Mouse (Mus musculus): ENCODE measurements around the gene Rbpj. TPM values are rescaled to one million over a fixed set of nuclear protein-coding genes. Genes with fewer than 3 reads are reported as not detected.

Rbpj gene
- polyA plus RNA-seq, 1 experiment from 2014 or later = 12.3 TPM

DNA sequence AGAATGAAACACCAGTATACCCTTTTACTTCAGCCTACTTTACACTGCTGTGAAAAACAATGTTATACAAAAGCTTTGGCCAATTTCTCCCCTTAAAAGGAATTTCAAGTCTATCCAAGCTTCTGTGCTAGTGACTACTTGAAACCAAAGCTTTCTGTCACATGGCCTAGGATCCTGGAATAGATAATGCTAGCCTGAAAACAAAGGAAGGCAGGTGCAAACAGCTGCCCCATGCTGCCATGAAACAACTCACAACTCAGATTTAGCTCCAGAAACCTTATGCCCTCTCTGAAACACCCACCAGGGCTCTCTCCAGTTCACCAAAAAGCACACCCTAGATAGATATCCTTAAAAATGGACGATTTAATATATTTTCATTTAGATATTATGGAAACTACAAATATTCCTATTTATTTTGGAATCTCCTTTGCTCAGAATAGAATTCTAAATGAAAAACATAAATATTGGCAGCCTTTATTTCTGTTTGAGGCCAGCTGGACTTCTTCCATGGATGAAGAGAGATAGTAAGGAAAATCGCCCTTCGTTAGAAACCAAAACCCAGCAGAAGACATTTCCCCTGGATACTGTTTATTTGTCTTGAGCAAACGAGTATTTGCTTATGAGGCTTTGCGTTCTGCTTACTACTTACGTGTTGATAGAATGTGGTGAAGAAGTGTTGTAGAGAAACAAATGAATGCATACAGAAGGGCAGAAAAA is 91.8 kb downstream of the Rbpj start:
- Histone ChIP-seq H3K27me3 (ENCODE audit: control insufficient read depth, insufficient read depth, low read length) (no peaks in the 10 kb centered on the region), H3K4me3 (ENCODE audit: low read depth, low read length) (no peak overlapping the region), H3K9ac (ENCODE audit: low read length) (no peak overlapping the region), H3K4me1 (replicated peaks; ENCODE audit: control insufficient read depth, insufficient read depth) (no peaks in the 10 kb centered on the region), H3K9me3 (ENCODE audit: control insufficient read depth, low read length) (no peaks in the 10 kb centered on the region), H3K27ac (replicated peaks) (no peak overlapping the region), H3K36me3 (ENCODE audit: control insufficient read depth, insufficient read depth, low read length) (no peaks in the 10 kb centered on the region), H3K4me2 (replicated peaks; ENCODE audit: low read depth) (no peak overlapping the region)
- 57% methylated on average over 6 of the region's 6 CpGs for WGBS
- TF ChIP-seq EP300 (optimal IDR thresholded peaks at IDR 0.05) = no peak
- no peak for TF ChIP-seq CTCF (IDR thresholded peaks at IDR 0.05; ENCODE audit: low read depth)
- ATAC-seq (ENCODE audit: low FRiP score, low TSS enrichment) (no peak), DNase-seq (ENCODE audit: low spot score) (no peak)

DNA sequence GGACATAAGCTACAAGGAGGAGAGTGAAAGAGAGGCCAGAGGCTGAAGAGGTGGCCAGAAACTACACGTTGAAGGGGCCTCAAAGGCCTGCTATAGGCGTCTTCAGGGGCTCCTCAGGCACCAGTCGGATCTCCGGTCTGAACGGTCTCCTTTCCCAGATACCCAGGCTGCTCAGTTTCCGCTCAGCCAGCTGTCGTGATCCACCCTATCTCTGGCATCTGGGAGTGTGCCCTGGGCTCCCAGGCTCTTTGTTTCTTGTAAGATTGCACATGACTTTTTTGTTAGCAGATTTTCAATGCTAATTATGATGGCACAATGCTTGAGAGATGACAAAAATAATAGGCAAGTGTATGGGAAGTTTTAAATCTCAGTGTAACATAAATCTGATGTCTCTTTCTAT is 95.2 kb downstream of the Rbpj start:
- 76% methylated on average over 7 of the region's 7 CpGs for WGBS

DNA sequence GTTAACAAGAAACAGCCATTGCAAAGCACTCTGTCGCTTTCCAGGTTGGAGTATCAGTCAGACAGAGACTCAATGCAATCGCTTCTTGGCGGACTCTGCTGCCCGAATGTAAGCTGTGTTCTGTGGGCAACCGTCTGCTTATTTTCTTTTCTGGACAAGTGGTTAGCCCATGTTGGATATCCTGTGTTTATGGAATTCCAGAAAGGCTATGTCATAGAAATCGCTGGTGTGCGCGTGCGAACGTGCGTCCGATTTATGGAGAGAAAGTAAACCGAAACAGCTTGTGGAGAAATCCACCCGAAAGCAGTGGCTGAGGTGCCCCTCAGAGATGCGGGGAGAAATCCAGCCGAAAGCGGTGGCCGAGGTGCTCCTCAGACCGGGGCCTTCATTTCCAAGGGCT is 98.4 kb downstream of the Rbpj start:
- no peak overlapping the region for H3K9ac ChIP-seq (ENCODE audit: low read length)
- H3K4me1 ChIP-seq (replicated peaks; ENCODE audit: control insufficient read depth, insufficient read depth) = no peaks in the 10 kb centered on the region
- 64% methylated on average over 19 of the region's 19 CpGs for WGBS
- H3K9me3 ChIP-seq (ENCODE audit: control insufficient read depth, low read length) = no peaks in the 10 kb centered on the region
- no peaks in the 10 kb centered on the region for H3K27me3 ChIP-seq (ENCODE audit: control insufficient read depth, insufficient read depth, low read length)
- H3K4me2 ChIP-seq (replicated peaks; ENCODE audit: low read depth) = peak overlapping the region; percentile 21; the same call in 1 of the 2 replicates
- H3K4me3 ChIP-seq (ENCODE audit: low read depth, low read length) = 0 out of 2 replicates have a peak overlapping the region, but pooled peaks have one; percentile 0
- DNase-seq (ENCODE audit: low spot score) (no peak), ATAC-seq (ENCODE audit: low FRiP score, low TSS enrichment) (no peak)
- H3K27ac ChIP-seq (replicated peaks) = no peak overlapping the region
- H3K36me3 ChIP-seq (ENCODE audit: control insufficient read depth, insufficient read depth, low read length) = no peaks in the 10 kb centered on the region
- TF ChIP-seq CTCF (IDR thresholded peaks at IDR 0.05; ENCODE audit: low read depth) (no peak), EP300 (optimal IDR thresholded peaks at IDR 0.05) (no peak)

More for the DNA sequence above, 95.2 kb downstream of the Rbpj start:
- H3K4me3 ChIP-seq (ENCODE audit: low read depth, low read length) = no peak overlapping the region
- no peaks in the 10 kb centered on the region for H3K4me1 ChIP-seq (replicated peaks; ENCODE audit: control insufficient read depth, insufficient read depth)
- H3K9ac ChIP-seq (ENCODE audit: low read length) = no peak overlapping the region
- no peak overlapping the region for H3K27ac ChIP-seq (replicated peaks)
- DNase-seq (ENCODE audit: low spot score) (no peak), ATAC-seq (ENCODE audit: low FRiP score, low TSS enrichment) (no peak)
- TF ChIP-seq EP300 (optimal IDR thresholded peaks at IDR 0.05) (no peak), CTCF (IDR thresholded peaks at IDR 0.05; ENCODE audit: low read depth) (no peak)
- no peaks in the 10 kb centered on the region for H3K9me3 ChIP-seq (ENCODE audit: control insufficient read depth, low read length)
- H3K36me3 ChIP-seq (ENCODE audit: control insufficient read depth, insufficient read depth, low read length) = no peaks in the 10 kb centered on the region
- no peaks in the 10 kb centered on the region for H3K27me3 ChIP-seq (ENCODE audit: control insufficient read depth, insufficient read depth, low read length)
- H3K4me2 ChIP-seq (replicated peaks; ENCODE audit: low read depth) = no peak overlapping the region

DNA sequence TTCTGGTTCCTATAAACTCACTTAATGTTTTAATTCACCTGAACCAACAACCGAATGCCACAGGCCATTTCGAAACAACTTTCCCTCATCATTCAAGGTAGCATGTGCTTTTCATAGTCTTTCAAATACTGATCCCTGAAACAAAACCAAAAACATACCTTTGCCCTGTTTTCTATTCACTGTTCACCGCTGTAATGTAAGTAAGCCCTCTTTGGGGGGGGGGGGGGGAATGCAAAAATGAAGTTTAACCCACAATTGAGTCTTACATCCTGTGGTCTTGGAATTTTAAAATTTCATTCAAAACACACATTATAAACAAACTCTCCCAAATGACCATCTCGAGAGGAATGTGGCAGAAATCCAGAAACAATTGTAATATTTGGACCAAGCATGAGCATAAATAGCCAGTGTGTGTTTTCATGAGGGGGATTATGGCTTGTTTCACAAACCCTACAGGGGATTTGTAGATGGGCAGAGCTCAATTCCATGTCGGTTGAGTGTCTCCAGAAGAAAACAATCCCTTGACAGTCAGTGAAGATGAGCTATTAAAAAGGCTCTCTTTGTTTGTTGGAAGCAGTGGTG is 99.4 kb downstream of the Rbpj start:
- Histone ChIP-seq H3K4me1 (replicated peaks; ENCODE audit: control insufficient read depth, insufficient read depth) (no peaks in the 10 kb centered on the region), H3K36me3 (ENCODE audit: control insufficient read depth, insufficient read depth, low read length) (no peaks in the 10 kb centered on the region), H3K9ac (ENCODE audit: low read length) (no peak overlapping the region), H3K9me3 (ENCODE audit: control insufficient read depth, low read length) (no peaks in the 10 kb centered on the region), H3K27ac (replicated peaks) (no peak overlapping the region), H3K4me3 (ENCODE audit: low read depth, low read length) (no peak overlapping the region), H3K27me3 (ENCODE audit: control insufficient read depth, insufficient read depth, low read length) (no peaks in the 10 kb centered on the region), H3K4me2 (replicated peaks; ENCODE audit: low read depth) (no peak overlapping the region)
- WGBS = 40% methylated on average over 5 of the region's 5 CpGs
- ATAC-seq (ENCODE audit: low FRiP score, low TSS enrichment) (no peak), DNase-seq (ENCODE audit: low spot score) (no peak)
- TF ChIP-seq CTCF (IDR thresholded peaks at IDR 0.05; ENCODE audit: low read depth) = no peak
- no peak for TF ChIP-seq EP300 (optimal IDR thresholded peaks at IDR 0.05)

DNA sequence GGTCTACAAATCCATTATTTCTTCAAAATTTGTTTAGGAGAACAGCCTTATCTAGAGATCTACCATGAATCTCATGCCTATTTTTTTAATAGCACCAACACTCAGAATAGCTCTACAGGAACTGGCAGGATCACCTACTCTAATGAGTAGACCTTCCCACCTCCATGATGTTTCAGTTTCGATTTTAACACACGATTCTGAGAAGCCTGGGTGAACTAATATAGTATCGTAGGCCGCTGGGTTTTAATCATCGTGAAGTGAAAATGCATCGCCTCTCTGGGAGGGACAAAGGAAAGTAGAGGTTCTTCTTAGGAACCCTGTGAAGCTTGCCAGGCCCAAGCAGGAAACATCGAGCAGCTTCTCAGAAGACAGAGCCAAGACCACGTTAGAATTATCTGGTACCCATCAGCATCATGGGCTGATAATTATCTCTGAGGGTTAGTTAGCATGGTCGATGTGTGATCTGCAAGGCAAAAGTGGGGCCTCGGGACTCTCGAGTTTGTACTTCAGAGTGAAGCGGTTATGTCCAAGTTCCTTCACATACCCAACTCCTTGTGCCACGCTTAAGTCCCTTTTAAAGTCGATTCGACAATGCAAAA is 100.6 kb downstream of the Rbpj start:
- TF ChIP-seq EP300 (optimal IDR thresholded peaks at IDR 0.05) (no peak), CTCF (IDR thresholded peaks at IDR 0.05; ENCODE audit: low read depth) (no peak)
- Histone ChIP-seq H3K27me3 (ENCODE audit: control insufficient read depth, insufficient read depth, low read length) (no peaks in the 10 kb centered on the region), H3K27ac (replicated peaks) (no peak overlapping the region), H3K4me2 (replicated peaks; ENCODE audit: low read depth) (no peak overlapping the region), H3K9ac (ENCODE audit: low read length) (no peak overlapping the region), H3K4me3 (ENCODE audit: low read depth, low read length) (no peak overlapping the region), H3K9me3 (ENCODE audit: control insufficient read depth, low read length) (no peaks in the 10 kb centered on the region), H3K36me3 (ENCODE audit: control insufficient read depth, insufficient read depth, low read length) (no peaks in the 10 kb centered on the region), H3K4me1 (replicated peaks; ENCODE audit: control insufficient read depth, insufficient read depth) (no peaks in the 10 kb centered on the region)
- no peak for DNase-seq (ENCODE audit: low spot score)
- 89% methylated on average over 15 of the region's 15 CpGs for WGBS
- no peak for ATAC-seq (ENCODE audit: low FRiP score, low TSS enrichment)

DNA sequence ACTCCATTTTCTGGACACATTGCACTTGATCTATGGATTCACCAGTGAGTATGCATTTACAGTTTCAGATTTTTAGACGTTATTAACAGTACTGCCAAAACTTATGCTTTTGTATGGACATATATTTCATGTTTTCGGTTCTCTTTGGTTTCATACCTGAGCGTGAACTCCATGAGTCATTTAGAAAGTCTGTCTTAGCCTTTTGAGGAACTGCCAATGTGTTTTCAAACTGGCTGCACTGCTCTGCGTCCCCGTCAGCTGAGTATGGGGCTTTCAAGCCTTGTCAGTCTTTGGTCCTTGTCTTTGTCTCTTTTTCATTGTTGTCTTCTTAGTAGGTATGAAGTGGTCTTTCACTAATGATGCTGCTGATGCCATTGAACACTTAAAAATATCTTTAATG is 106.5 kb downstream of the Rbpj start:
- no peak overlapping the region for H3K27ac ChIP-seq (replicated peaks)
- no peak overlapping the region for H3K9ac ChIP-seq (ENCODE audit: low read length)
- no peaks in the 10 kb centered on the region for H3K4me1 ChIP-seq (replicated peaks; ENCODE audit: control insufficient read depth, insufficient read depth)
- no peak for DNase-seq (ENCODE audit: low spot score)
- H3K9me3 ChIP-seq (ENCODE audit: control insufficient read depth, low read length) = no peaks in the 10 kb centered on the region
- H3K4me3 ChIP-seq (ENCODE audit: low read depth, low read length) = no peak overlapping the region
- no peak for TF ChIP-seq EP300 (optimal IDR thresholded peaks at IDR 0.05)
- TF ChIP-seq CTCF (IDR thresholded peaks at IDR 0.05; ENCODE audit: low read depth) = no peak
- 77% methylated on average over 5 of the region's 5 CpGs for WGBS
- no peak for ATAC-seq (ENCODE audit: low FRiP score, low TSS enrichment)
- H3K27me3 ChIP-seq (ENCODE audit: control insufficient read depth, insufficient read depth, low read length) = no peaks in the 10 kb centered on the region
- no peaks in the 10 kb centered on the region for H3K36me3 ChIP-seq (ENCODE audit: control insufficient read depth, insufficient read depth, low read length)
- H3K4me2 ChIP-seq (replicated peaks; ENCODE audit: low read depth) = no peak overlapping the region

All from stomach, postnatal 0 days (tissue).